Mouse (Mus musculus) A20 (cell line): ENCODE results near the gene Plin2.
"Not testable (repeated sequence)": the region's sequence is repeated elsewhere in the genome, so short reads cannot be mapped to it uniquely, and the experiment has no call there.

Source experiments
- DNase-seq: peaks from one replicate; pipeline ENCODE4 v3.0.0-alpha.2; 2011; ENCODE audit warnings: low read depth, low spot score

The Plin2 gene

GRCm38 (mm10) chr4:86632556-86632955 is 37.3 kb downstream of the Plin2 start:
- not testable (repeated sequence) for DNase-seq

GRCm38 (mm10) chr4:86631831-86632230 is 38.0 kb downstream of the Plin2 start:
- no peak for DNase-seq

- not testable (repeated sequence) for DNase-seq
Measured at GRCm38 (mm10) chr4:86626496-86626895, 43.4 kb downstream of the Plin2 start.

- no peak for DNase-seq
Measured at GRCm38 (mm10) chr4:86625463-86625862, 44.4 kb downstream of the Plin2 start.

GRCm38 (mm10) chr4:86622532-86622931 is 47.3 kb downstream of the Plin2 start:
- DNase-seq, result not testable (repeated sequence)

GRCm38 (mm10) chr4:86622116-86622515 is 47.7 kb downstream of the Plin2 start:
- no peak for DNase-seq

GRCm38 (mm10) chr4:86620506-86620905 is 49.4 kb downstream of the Plin2 start:
- DNase-seq, result no peak

GRCm38 (mm10) chr4:86612289-86612620 is 57.6 kb downstream of the Plin2 start:
- DNase-seq, result no peak

- DNase-seq, result peak; percentile 96
Measured at GRCm38 (mm10) chr4:86611524-86612288, 58.2 kb downstream of the Plin2 start, which contains the start of gene Haus6. Gene Haus6, minus strand, starts transcription at chr4:86612055.
